Mouse (Mus musculus): ENCODE data around the gene Agfg1. TPM values are rescaled to one million over a fixed set of nuclear protein-coding genes. Genes with fewer than 3 reads are reported as not detected.

Agfg1 gene
- total RNA-seq (2023): 10 to 100 TPM; 56.2 to 56.4 TPM

DNA sequence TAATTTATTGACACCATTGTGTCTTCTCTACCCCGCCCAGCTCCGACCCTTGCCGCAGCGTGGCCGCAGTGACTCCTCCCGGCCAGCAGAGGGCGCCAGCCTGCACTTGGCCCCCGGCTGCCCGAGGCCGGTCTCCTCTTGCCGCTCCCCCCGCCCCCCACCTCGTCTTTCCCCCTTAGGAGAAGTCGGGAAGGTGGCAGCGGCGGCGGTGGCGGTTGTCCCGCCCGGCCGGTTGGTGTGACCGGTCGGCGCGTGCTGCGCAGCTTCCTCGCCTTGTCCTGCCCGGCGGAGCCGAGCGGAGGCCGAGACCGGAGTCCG is at the start of gene Agfg1:
TSS of gene Agfg1 (plus strand) at position 188 of the 318 bp plus-strand sequence.

GRCm38 (mm10) chr1:82913025-82913424 is 73.7 kb downstream of the Agfg1 start, which contains the start of gene A030005L19Rik:
TSS of gene A030005L19Rik (plus strand) at chr1:82913325.

DNA sequence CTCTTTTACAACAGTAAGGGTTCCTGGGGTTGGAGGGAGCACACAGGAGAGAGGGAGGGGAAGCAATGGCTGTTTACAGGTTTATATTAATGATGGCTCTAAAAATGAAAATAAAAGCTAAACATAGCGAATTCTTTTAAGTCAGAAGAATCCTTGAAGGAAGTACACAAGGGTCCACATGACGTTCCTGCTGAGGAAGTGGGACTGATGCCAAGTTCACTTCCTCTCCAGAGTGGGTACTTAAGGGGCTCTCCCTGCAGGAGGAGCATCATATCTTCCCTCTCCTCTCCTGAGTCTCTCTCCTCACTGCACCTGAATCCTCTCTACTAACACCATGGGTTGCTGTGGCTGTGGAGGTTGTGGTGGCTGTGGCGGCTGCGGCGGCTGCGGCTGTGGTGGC is 85.4 kb downstream of the Agfg1 start, which contains the start of gene A030014E15Rik:
TSS of gene A030014E15Rik (plus strand) at position 268 of the 400 bp plus-strand sequence.

DNA sequence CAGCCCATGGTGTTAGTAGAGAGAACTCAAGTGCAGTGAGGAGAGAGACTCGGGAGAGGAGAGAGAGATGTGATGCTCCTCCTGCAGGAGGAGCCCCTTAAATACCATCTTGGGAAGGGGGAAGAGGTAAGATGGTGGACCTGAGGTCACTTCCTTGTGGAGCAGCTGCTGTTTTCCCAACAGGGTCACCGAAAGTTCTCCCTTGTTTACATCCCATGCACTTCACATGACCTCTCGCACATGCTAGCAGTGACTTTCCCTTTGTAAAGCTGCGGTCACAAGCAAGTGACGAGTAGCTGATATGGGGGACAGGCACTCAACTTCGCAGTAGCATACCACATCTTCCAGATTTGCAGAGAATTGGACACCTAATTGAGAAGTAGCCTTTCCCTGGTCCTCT is 92.0 kb downstream of the Agfg1 start, which contains the start of gene Gm6217:
TSS of gene Gm6217 (minus strand) at position 74 of the 400 bp plus-strand sequence.

GRCm38 (mm10) chr1:82943295-82943694 is 104.0 kb downstream of the Agfg1 start, which contains the start of gene A030003K21Rik:
TSS of gene A030003K21Rik (minus strand) at chr1:82943388.

Other genes starting within 250 kb of the Agfg1 start
- 100 to 1,000 TPM; 110 to 129 TPM for gene Mff, start 114.6 kb upstream of the Agfg1 start, total RNA-seq (2023)
- not detected for gene Tm4sf20, start 71.0 kb upstream of the Agfg1 start, total RNA-seq (2023)
- gene Gm47791, start 68.2 kb upstream of the Agfg1 start, total RNA-seq (2023): not detected
- 1 to 10 TPM in 1 of 2 experiments, not detected in 1; 2.2 TPM for gene A030005L19Rik, start 73.8 kb downstream of the Agfg1 start, total RNA-seq (2023)
- not detected for gene A030014E15Rik, start 85.4 kb downstream of the Agfg1 start, total RNA-seq (2023)
- gene Gm6217, start 91.9 kb downstream of the Agfg1 start, total RNA-seq (2023): not detected
- gene A030003K21Rik, start 103.9 kb downstream of the Agfg1 start, total RNA-seq (2023): not detected
- gene Gm7544, start 116.5 kb downstream of the Agfg1 start, total RNA-seq (2023): not detected
- not detected for gene Gm47955, start 120.8 kb downstream of the Agfg1 start, total RNA-seq (2023)
- gene Gm47959, start 161.1 kb downstream of the Agfg1 start, total RNA-seq (2023): not detected
- not detected for gene Slc19a3, start 199.0 kb downstream of the Agfg1 start, total RNA-seq (2023)
- not detected for gene Krtap28-10, start 203.0 kb downstream of the Agfg1 start, total RNA-seq (2023)
- not detected for gene Gm47969, start 205.4 kb downstream of the Agfg1 start, total RNA-seq (2023)
- gene A030005K14Rik, start 219.9 kb downstream of the Agfg1 start, total RNA-seq (2023): not detected
- not detected for gene Krtap28-13, start 221.4 kb downstream of the Agfg1 start, total RNA-seq (2023)